Mouse (Mus musculus) small intestine, adult 2 months (tissue): ENCODE data around the gene Cers6.

Source experiments
- CTCF ChIP-seq: fragments of 200-500 bp; IDR thresholded peaks from 2 replicates; pipeline ENCODE4 v1.5.1; 2012; ENCODE audit warnings: low read depth, mild to moderate bottlenecking, control low read depth, inconsistent platforms, low read length, moderate library complexity, mixed read lengths; ENCODE audit not compliant: insufficient replicate concordance, insufficient read length; ENCODE audit errors: extremely low read depth
- POLR2A ChIP-seq: fragments of 200-500 bp; IDR thresholded peaks from 2 replicates; pipeline ENCODE4 v1.6.1; 2012; ENCODE audit warnings: low read depth, mild to moderate bottlenecking, control low read depth, inconsistent platforms, low read length, moderate library complexity

- no peak for TF ChIP-seq CTCF
- TF ChIP-seq POLR2A = no peak
Observed at GRCm38 (mm10) chr2:68899770-68900521, 38.7 kb downstream of the Cers6 start.
